Mouse (Mus musculus) neutrophil, adult 5-6 weeks (primary cell): ENCODE results near the gene Naa25. TPM values are rescaled to one million over a fixed set of nuclear protein-coding genes. Genes with fewer than 3 reads are reported as not detected.

Experiments used
- ATAC-seq: fragments of 151-379, 151-347 bp; 2 replicates; pipeline ENCODE4 v1.8.0; 2017; ENCODE audit warnings: mild to moderate bottlenecking, moderate TSS enrichment; ENCODE audit not compliant: insufficient number of reproducible peaks, poor library complexity, low FRiP score, severe bottlenecking; ENCODE audit errors: extremely low read depth
- total RNA-seq: library from RNA; stranded (forward); fragments of 200-1000 nt; gene quantifications from 2 replicates; pipeline ENCODE4 v1.2.3, GENCODE M21; 2017

The Naa25 gene
- total RNA-seq, 1 experiment from 2014 or later, result 31.0 TPM

GRCm38 (mm10) chr5:121389691-121390090, 8.0 kb upstream of the Naa25 start:
- no peak for ATAC-seq

GRCm38 (mm10) chr5:121392667-121393380, 4.9 kb upstream of the Naa25 start:
- no peak for ATAC-seq

GRCm38 (mm10) chr5:121393402-121393801, 4.3 kb upstream of the Naa25 start:
- no peak for ATAC-seq

DNA sequence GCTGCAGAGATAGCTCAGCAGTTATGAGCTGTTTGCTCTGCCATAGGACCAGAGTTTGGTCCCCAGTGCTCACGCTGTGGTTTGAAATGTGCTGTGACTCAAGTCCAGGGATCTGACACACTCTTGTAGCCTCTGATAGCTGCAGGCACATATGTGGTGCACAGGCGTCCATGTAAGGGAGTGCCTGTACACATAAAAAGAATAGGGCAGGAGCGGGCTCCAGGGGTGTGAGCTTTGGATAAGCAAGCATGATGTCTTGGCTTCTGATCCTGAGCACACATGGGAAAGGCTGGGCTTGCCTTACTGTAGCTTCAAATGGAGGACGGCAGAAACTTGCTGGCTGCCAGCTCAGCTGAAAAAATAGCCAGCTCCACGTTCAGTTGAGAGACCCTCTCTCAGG, 2.1 kb upstream of the Naa25 start:
- ATAC-seq, result no peak

DNA sequence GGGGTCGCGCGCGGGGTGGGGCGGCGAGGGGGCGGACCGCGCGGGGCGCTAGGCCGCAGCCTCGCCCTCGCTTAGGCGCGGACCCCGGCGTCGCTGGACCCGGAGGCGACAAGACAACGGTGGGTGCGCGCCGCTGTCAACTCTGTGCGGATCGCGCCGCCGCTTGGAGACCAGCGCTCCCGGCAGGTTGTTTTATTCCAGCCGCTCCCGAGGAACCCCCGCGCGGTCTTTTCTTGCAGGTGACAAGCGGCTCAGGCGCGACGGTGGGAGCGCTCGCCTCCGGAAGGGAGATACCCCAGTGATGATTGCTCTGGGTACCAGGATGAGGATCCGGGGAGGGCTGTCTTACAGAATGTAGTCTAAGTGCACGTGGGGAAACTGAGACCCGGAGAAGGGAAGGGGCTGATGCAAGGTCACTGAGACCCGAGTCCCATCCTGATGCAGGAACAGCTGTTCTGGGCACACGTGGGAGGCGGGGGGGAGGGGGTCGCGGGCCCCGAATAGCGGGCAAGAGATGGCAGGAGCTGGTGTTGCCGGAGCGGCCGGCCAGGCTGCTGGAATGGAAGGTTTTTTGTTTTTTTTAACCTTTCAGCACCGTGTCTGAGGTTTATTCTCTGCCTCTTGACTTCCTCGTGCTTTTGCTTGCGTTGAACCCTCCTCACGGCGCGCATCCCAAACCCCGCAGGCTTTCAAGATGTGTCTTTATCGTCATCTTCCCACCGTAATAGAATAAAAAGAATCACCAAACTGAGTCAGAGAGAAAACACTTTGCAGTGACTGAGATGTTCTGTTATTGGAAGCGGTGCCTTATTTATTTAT, 619 bp downstream of the Naa25 start:
- ATAC-seq, result 0 out of 2 replicates have a peak, but pooled peaks have one; percentile 2

DNA sequence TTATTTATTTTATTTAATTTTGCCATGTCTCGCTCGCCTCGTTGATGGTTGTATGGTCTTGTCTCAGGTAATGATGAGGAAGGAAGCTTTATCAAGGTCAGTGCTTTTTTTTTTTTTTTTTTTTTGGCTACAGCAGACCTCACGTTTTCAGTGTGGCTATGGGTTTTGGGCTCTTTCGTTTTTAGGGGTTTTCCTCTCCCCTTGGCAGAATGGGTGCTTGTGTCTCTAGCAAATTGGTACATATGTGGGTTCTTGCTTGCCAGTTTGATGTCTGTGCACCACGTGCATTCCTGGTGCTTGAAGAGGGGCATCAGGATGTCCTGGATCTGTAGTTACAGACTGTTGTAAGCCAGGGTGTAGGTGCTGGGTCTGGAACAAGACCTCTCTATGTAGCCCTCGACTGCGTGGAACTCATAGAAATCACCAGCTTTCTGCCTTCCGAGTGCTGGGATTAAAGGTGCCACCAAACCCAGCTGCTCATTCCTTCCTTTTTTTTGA, 1.3 kb downstream of the Naa25 start:
- no peak for ATAC-seq

- no peak for ATAC-seq
These were observed 1.8 kb downstream of the Naa25 start for GRCm38 (mm10) chr5:121399540-121399939.

DNA sequence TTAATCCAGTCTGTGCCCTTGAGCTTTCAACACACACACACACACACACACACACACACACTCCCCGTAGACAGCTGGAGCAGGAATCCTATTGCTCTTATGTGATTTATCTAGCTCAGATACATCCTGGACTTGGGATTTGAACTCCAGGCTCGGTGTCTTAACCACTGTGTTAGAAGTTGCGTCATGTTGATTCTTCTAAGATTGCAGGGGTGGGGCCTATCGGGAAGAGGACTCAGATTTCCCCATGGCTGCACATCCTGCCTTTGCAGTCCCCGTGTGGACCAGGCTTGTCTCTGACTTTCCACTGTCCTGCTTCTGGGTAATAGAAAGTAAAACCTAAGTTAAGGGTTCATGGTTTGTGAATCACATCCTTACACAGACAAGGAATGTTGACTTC, 2.3 kb downstream of the Naa25 start:
- no peak for ATAC-seq

DNA sequence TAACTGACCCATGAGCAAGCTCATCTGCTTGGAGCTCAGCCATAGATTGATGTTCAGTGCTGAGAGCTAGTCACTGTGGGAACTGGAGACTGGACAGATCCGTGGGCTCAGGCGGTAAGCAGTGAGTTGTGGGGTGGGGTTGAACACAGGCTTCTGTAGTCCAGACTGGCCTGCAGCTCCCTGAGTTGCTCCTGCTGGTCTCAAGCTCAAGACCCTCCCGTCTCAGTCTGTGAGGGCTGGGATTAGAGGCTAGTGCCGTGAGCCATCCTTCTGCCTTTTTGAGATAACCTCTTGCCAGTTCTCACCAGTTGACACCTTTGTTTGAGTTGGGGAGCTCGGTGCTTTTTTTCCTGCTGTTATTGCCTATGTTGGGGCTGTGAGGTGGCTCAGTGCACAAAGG, 3.1 kb downstream of the Naa25 start:
- ATAC-seq, result no peak

GRCm38 (mm10) chr5:121407856-121408255, 10.1 kb downstream of the Naa25 start:
- no peak for ATAC-seq

- ATAC-seq, result no peak
These were observed 13.2 kb downstream of the Naa25 start for GRCm38 (mm10) chr5:121410975-121411374.

GRCm38 (mm10) chr5:121420721-121421120, 23.0 kb downstream of the Naa25 start:
- ATAC-seq, result no peak

DNA sequence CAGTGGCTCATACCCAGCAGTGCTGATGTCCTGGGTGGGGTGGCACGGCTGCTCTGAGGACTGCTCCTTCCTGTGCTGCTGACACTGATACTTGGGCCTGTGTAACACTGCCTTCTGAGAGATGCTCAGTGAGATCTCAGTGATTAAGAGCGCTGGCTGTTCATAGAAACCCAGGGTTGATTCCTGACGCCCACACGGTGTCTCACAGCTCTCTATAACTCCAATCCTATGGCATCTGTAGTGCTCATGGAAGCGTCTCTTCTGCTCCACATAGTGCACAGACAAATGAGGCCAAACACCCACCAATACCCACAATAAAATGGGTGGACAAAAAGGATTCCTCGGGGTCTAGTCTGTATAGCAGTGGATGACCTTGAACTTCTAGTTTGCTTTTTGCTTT, 25.1 kb downstream of the Naa25 start:
- no peak for ATAC-seq

GRCm38 (mm10) chr5:121423297-121423696, 25.6 kb downstream of the Naa25 start:
- no peak for ATAC-seq

GRCm38 (mm10) chr5:121428954-121429353, 31.2 kb downstream of the Naa25 start:
- no peak for ATAC-seq

- no peak for ATAC-seq
These were observed 40.4 kb downstream of the Naa25 start for GRCm38 (mm10) chr5:121438131-121438530.

- ATAC-seq, result no peak
These were observed 41.0 kb downstream of the Naa25 start for GRCm38 (mm10) chr5:121438756-121439155.

GRCm38 (mm10) chr5:121443548-121443947, 45.8 kb downstream of the Naa25 start:
- ATAC-seq, result no peak; the same call in 1 of the 2 replicates

GRCm38 (mm10) chr5:121444870-121445269, 47.1 kb downstream of the Naa25 start:
- no peak for ATAC-seq

GRCm38 (mm10) chr5:121448450-121448849, 50.7 kb downstream of the Naa25 start:
- ATAC-seq, result no peak
